Mouse (Mus musculus): ENCODE measurements around the gene Slc7a1. TPM values are rescaled to one million over a fixed set of nuclear protein-coding genes. Genes with fewer than 3 reads are reported as not detected.

The Slc7a1 gene
- total RNA-seq, 2 experiments from 2014 or later = 15.3 to 36.0 TPM

GRCm38 (mm10) chr5:148393316-148393715, 6.4 kb downstream of the Slc7a1 start:
- no peak for ATAC-seq (replicated peaks; ENCODE audit: poor library complexity)

DNA sequence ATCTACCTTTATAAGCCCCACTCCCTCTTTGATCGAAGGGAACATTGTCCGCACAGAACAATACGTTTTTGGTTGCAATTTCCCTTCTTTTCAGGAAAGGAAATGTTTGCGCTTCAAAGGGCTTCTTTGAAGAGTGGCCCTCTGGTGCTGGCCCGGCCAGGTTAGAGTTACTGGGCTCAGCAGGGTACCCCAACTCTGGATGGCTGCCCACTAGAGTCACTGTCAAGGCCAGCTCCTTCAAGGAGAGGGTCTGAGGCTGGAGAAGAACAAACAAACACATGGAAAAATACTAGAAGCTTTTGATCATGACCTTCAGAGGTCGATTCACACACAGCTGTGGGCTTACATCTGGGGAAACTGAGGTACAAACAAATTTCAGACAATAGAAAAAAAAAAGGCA, 6.9 kb downstream of the Slc7a1 start:
- no peak for ATAC-seq (replicated peaks; ENCODE audit: poor library complexity)

- peak; percentile 86 for ATAC-seq (replicated peaks; ENCODE audit: poor library complexity)
These were observed 10.4 kb downstream of the Slc7a1 start for GRCm38 (mm10) chr5:148389007-148389970.

DNA sequence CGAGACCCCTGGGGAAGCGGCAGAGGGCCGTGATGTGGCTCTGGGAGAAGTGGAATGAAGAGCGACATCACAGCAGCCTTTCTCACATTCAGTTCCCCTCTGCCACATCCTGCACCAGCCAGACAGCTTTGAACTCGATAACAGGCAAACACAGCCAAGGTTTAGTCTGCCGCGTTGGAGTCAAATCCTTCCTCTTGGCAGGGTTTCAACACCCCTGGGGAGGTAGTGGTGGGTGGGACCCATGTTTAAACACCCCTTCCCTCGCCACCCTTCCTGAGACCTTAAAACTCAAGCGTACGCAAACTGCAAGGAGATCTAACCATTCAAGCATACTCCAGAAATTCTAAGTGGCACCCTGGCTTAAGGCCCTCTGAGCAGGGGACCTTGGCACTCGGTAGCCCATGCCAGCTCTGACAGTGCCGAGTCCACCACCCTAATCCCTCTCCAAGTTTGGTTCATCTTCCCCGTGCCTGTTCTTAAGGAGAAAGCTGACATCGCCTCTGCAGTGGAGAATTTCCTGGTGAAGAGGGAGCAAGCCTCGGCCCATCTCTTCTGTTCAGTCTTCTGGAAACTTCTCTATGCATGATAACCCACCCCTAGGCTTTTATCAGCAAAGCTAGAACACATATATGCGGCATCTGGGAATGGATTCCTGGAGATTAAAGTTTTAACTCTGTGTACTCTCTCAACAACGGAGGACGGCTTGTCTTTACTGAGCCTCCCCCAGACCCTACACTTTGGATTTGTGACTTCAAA, 11.3 kb downstream of the Slc7a1 start:
- ATAC-seq (replicated peaks; ENCODE audit: poor library complexity) = peak; percentile 14; the same call in 1 of the 2 replicates

DNA sequence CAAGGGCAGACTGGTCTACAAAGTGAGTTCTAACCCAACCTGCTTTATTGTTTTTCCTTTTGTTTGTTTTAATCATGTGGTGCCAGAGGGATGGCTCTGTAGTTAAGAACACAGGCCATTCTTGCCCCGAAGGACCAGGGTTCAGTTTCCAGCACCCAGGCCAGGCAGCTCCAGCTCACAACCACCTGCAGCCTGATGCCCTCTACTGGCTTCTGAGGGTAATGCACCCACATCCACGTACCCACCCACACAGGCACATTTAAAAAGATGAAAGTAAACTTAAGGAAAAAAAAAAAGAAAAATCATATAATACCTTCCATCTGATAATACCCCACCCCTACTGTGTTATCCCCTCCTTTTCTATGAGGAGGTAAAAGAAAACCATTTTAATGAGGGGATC, 11.9 kb downstream of the Slc7a1 start:
- 0 out of 2 replicates have a peak, but pooled peaks have one; percentile 21 for ATAC-seq (replicated peaks; ENCODE audit: poor library complexity)

DNA sequence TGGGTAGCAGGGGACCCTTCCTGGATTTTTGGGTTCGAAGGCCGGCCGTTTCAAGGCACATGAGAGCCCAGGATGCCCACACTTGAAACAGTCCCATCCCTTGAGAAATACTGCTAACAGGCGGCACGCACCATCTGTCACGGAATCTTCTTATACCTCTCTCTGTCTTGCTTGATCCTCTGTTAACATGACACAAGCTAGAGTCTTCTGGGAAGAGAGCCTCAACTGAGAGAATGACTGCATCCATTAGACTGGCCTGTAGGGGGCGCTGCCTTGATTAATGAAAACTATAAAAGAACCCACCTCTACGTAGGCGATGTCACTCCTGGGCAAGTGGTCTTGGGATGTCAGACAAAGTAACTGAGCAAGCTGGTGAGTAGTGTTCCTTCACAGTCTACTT, 13.2 kb downstream of the Slc7a1 start:
- 0 out of 2 replicates have a peak, but pooled peaks have one; percentile 15 for ATAC-seq (replicated peaks; ENCODE audit: poor library complexity)

DNA sequence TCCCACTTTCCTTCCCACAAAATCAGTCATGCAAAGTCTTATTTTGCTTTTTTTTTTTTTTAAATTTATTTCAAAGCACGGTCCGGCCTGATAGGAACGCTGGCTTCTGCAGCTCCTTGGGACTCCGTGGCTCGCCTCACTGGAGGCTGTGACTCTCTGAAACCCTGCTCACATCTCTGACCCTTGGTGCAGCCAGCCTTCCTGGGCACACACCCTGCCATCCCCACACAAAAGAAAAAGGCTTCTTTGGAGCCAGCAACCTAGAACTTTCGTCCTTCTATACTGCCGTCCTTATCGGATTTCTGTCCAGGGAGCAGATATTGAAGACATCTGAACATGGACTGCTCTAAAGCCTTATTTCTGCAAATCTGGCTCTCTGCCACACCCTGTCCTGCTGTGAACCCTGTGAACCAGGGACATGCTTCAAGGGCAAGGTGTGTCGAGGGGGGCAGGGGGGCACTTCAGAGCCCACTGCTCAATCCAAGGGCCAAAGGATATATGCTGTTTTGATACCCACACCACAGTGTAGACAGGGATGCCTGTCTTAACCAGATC, 15.1 kb downstream of the Slc7a1 start:
- no peak for ATAC-seq (replicated peaks; ENCODE audit: poor library complexity)

DNA sequence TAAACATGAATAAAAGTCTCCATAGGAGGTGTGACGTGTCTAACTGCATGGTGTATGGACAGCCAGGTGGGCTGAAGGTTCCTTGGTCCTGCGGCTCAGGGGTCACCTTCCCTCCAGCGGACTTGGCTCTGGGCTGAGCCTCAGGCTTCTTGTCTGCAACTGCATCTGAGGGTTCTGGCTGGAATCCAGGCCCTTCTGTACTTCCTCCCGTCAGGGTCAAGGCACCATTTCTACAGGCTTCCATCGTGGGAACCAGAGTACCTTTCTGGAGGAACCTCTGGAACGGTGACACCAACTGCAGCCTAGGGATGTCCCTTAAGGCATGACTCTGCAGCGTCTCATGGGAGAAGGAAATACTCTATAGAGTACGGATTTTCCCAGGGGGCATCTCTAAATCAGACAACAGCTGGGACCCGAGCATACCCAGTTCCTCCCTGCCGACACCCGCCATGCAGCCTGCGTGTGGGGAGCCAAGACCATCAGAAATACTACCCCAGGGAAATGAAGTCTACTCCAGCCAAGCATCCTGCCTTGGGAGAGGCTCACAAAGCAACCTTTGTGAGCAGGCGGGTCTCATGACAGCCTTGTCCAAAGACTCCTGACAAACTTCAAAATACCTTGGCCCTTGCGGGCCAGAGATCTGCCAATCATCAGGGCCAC, 15.7 kb downstream of the Slc7a1 start:
- no peak for ATAC-seq (replicated peaks; ENCODE audit: poor library complexity)

- no peak for ATAC-seq (replicated peaks; ENCODE audit: poor library complexity)
These were observed 18.6 kb downstream of the Slc7a1 start for GRCm38 (mm10) chr5:148381083-148381482.

GRCm38 (mm10) chr5:148380246-148380504, 19.5 kb downstream of the Slc7a1 start:
- no peak for ATAC-seq (replicated peaks; ENCODE audit: poor library complexity)

- peak; percentile 89 for ATAC-seq (replicated peaks; ENCODE audit: poor library complexity)
These were observed 20.1 kb downstream of the Slc7a1 start for GRCm38 (mm10) chr5:148379455-148380245.

DNA sequence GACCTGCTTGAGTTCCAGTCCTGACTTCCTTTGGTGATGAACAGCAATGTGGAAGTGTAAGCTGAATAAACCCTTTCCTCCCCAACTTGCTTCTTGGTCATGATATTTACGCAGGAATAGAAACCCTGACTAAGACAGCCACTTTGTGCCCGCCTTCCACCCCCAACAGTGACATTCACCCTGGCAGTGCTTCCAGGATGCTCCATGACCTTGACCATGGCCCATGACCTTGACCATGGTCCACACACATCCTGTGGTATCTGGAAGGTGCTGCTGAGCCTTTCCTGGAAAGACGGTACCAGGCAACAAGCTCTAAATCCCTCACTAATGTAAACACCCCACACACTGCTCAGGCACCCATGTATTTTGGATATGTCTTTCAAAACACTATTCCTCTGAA, 21.0 kb downstream of the Slc7a1 start:
- no peak for ATAC-seq (replicated peaks; ENCODE audit: poor library complexity)

- no peak for ATAC-seq (replicated peaks; ENCODE audit: poor library complexity)
These were observed 21.5 kb downstream of the Slc7a1 start for GRCm38 (mm10) chr5:148378232-148378508.

- no peak for ATAC-seq (replicated peaks; ENCODE audit: poor library complexity)
These were observed 22.1 kb downstream of the Slc7a1 start for GRCm38 (mm10) chr5:148377439-148378231.

- ATAC-seq (replicated peaks; ENCODE audit: poor library complexity) = no peak
These were observed 23.3 kb downstream of the Slc7a1 start for GRCm38 (mm10) chr5:148376358-148376757.

- no peak for ATAC-seq (replicated peaks; ENCODE audit: poor library complexity)
These were observed 24.2 kb downstream of the Slc7a1 start for GRCm38 (mm10) chr5:148375480-148375879.

DNA sequence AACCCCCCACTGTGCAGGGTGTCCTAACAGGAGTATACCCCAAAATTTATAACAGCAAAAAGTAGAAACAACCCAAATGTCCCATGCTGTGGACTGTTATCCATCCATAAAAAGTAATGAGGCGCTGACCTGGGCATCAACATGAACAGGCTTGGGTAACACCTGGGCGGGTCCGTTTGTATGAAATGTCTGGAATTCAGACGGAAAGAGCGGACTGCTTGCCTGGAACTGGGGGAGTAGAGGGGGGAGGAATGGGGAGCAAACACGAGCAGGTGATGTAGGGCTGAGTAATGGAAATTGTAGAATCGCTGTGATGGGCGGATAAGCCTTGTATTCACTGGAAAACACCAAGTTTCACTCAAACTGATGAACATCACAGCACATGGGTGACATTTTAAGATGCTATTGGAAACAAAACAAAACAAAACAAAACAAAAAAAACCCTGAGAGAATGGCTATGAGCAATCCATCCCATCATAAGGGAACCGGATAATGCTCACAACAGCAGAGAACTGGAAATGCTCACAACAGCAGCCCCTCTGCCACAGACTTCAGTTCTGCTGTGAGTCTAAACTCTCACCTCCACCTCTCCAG, 26.5 kb downstream of the Slc7a1 start:
- no peak for ATAC-seq (replicated peaks; ENCODE audit: poor library complexity)

DNA sequence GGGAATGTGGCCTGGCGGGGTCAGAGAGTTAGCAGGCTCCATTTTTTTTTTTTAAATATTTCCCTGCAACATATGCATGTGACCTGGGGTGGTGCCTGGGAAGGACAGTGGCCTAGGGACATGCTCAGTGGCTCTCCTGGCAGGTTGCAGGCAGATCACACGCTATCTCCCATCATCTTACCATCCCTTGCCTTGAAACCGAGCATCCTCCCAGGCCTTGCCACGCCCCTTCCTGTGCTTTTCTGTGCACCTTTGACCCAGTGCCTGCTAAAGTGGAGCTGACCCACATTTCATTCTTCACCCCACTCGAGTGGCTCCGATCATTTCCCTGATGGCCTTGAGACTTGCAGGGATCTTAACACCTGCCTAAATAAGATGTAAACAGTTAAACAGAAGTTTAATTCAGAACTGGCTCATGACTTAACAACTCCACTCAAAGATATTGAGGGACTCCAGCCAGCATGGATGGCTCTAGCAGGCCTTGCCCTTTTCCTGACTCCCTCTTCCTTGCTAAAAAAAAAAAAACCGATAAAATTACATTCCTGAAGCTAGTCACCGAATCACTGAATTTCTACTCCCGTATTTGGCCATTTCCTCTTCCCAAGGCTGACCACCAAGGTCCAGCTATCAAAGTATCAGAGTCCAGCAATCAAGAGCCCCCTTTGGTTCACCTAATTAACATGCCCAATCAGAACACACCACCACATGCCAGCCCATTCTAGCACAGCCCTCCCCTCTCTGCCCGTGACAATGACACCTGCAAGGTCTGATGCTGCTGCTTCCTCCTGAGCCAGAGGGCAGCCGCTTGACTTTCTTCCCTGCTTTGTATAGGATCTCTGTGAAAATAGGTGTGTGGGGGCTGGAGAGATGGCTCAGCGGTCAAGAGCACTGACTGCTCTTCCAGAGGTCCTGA, 27.4 kb downstream of the Slc7a1 start:
- no peak for ATAC-seq (replicated peaks; ENCODE audit: poor library complexity)
